Mouse (Mus musculus): ENCODE data around the gene Sfmbt1. TPM values are rescaled to one million over a fixed set of nuclear protein-coding genes. Genes with fewer than 3 reads are reported as not detected.
A peak's percentile ranks its signal among the peaks of the same experiment; 100 is the strongest.
"Not testable (repeated sequence)": the region's sequence is repeated elsewhere in the genome, so short reads cannot be mapped to it uniquely, and the experiment has no call there.

Sfmbt1 gene
- polyA plus RNA-seq, 1 experiment, result 9.7 TPM

DNA sequence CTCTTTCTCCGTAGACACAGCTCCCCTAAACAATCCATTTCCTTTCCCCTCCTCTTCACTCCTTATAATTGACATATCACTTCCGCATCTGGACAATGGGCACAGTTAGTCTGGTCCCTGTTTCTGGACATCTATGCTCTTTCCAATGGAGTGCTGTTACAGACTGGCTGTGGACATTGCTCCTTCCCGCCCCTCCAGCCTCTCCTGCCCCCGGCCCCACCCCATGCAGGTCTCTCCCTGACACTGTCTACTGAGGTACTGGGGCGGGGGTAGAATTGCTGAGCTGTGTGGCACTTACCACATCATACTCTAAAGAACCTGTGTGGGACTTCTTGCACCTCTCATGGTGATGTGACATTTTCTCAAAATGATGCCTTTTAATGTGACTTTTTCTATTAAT lies 11.6 kb upstream of the Sfmbt1 start:
- DNase-seq, result no peak
- TF ChIP-seq CTCF (IDR thresholded peaks at IDR 0.05; ENCODE audit: borderline replicate concordance, insufficient read depth, low read depth, low read length) (no peak), POLR2A (IDR thresholded peaks at IDR 0.05; ENCODE audit: borderline replicate concordance, insufficient read depth, low read length) (no peak)
- H3K4me3 ChIP-seq (replicated peaks; ENCODE audit: insufficient read depth, low read depth, low read length), result no peak overlapping the region
- WGBS, result 84% methylated on average over 5 of the region's 5 CpGs
- no peaks in the 10 kb centered on the region for H3K4me1 ChIP-seq (ENCODE audit: control insufficient read depth, insufficient read depth, low read length)
- no peaks in the 10 kb centered on the region for H3K27me3 ChIP-seq (ENCODE audit: control insufficient read depth, insufficient read depth, low read length)
- no peak overlapping the region for H3K27ac ChIP-seq (ENCODE audit: insufficient read depth, low read length)

- 87% methylated on average over 8 of the region's 8 CpGs for WGBS
- Histone ChIP-seq H3K4me3 (replicated peaks; ENCODE audit: insufficient read depth, low read depth, low read length) (no peak overlapping the region), H3K27me3 (ENCODE audit: control insufficient read depth, insufficient read depth, low read length) (no peaks in the 10 kb centered on the region), H3K4me1 (ENCODE audit: control insufficient read depth, insufficient read depth, low read length) (no peaks in the 10 kb centered on the region), H3K27ac (ENCODE audit: insufficient read depth, low read length) (no peak overlapping the region)
- no peak for DNase-seq
- TF ChIP-seq CTCF (IDR thresholded peaks at IDR 0.05; ENCODE audit: borderline replicate concordance, insufficient read depth, low read depth, low read length) (no peak), POLR2A (IDR thresholded peaks at IDR 0.05; ENCODE audit: borderline replicate concordance, insufficient read depth, low read length) (no peak)
These were observed 10.4 kb upstream of the Sfmbt1 start for GRCm38 (mm10) chr14:30704098-30704855.

GRCm38 (mm10) chr14:30711892-30712291 lies 2.8 kb upstream of the Sfmbt1 start:
- no peak for DNase-seq
- TF ChIP-seq POLR2A (IDR thresholded peaks at IDR 0.05; ENCODE audit: borderline replicate concordance, insufficient read depth, low read length), result no peak
- no peak for TF ChIP-seq CTCF (IDR thresholded peaks at IDR 0.05; ENCODE audit: borderline replicate concordance, insufficient read depth, low read depth, low read length)
- H3K4me3 ChIP-seq (replicated peaks; ENCODE audit: insufficient read depth, low read depth, low read length), result no peak overlapping the region
- H3K27me3 ChIP-seq (ENCODE audit: control insufficient read depth, insufficient read depth, low read length), result no peaks in the 10 kb centered on the region
- H3K4me1 ChIP-seq (ENCODE audit: control insufficient read depth, insufficient read depth, low read length), result no peaks in the 10 kb centered on the region
- no peak overlapping the region for H3K27ac ChIP-seq (ENCODE audit: insufficient read depth, low read length)
- 95% methylated on average over 2 of the region's 2 CpGs for WGBS

- Histone ChIP-seq H3K27me3 (ENCODE audit: control insufficient read depth, insufficient read depth, low read length) (no peaks in the 10 kb centered on the region), H3K4me3 (replicated peaks; ENCODE audit: insufficient read depth, low read depth, low read length) (no peak overlapping the region), H3K4me1 (ENCODE audit: control insufficient read depth, insufficient read depth, low read length) (no peaks in the 10 kb centered on the region; the same call in 1 of the 2 replicates), H3K27ac (ENCODE audit: insufficient read depth, low read length) (no peak overlapping the region)
- no peak for TF ChIP-seq CTCF (IDR thresholded peaks at IDR 0.05; ENCODE audit: borderline replicate concordance, insufficient read depth, low read depth, low read length)
- TF ChIP-seq POLR2A (IDR thresholded peaks at IDR 0.05; ENCODE audit: borderline replicate concordance, insufficient read depth, low read length), result no peak
- no peak for DNase-seq
- WGBS, result 85% methylated on average over 1 of the region's 1 CpGs
These were observed 880 bp upstream of the Sfmbt1 start for GRCm38 (mm10) chr14:30713769-30714168.

DNA sequence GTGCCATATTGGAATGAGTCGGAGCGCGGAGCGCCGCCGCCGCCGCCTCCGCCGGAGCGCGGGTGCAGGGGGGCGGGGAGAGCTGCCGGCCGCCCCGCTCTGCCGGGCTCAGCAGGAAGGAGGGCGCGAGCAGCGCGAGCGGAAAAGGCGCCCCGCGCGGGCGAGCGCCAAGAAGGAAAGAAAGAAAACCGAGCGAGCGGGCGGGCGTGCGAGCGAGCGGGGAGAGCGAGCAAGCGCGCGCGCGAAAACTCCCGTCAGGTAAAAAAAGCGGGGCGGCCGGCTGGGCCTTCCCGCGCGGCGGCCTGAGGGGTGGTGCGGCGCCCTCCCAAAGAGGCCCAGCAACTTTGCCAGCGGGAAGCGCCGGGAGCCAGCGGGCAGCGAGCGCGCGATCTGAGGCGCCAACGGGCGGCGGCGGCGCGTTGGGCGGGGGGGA lies 985 bp downstream of the Sfmbt1 start:
- Histone ChIP-seq H3K4me1 (ENCODE audit: control insufficient read depth, insufficient read depth, low read length) (no peaks in the 10 kb centered on the region; the same call in 1 of the 2 replicates), H3K4me3 (replicated peaks; ENCODE audit: insufficient read depth, low read depth, low read length) (peak overlapping the region; percentile 65), H3K27ac (ENCODE audit: insufficient read depth, low read length) (peak overlapping the region; percentile 78), H3K27me3 (ENCODE audit: control insufficient read depth, insufficient read depth, low read length) (no peaks in the 10 kb centered on the region)
- WGBS, result 2% methylated on average over 62 of the region's 68 CpGs
- DNase-seq, result peak; percentile 85 to 86
- TF ChIP-seq CTCF (IDR thresholded peaks at IDR 0.05; ENCODE audit: borderline replicate concordance, insufficient read depth, low read depth, low read length) (no peak), POLR2A (IDR thresholded peaks at IDR 0.05; ENCODE audit: borderline replicate concordance, insufficient read depth, low read length) (0 out of 2 replicates have a peak, but pooled peaks have one; percentile 34)

GRCm38 (mm10) chr14:30716051-30716952 lies 1.7 kb downstream of the Sfmbt1 start:
- under 1% methylated on average over 79 of the region's 106 CpGs for WGBS
- no peaks in the 10 kb centered on the region; the same call in 1 of the 2 replicates for H3K4me1 ChIP-seq (ENCODE audit: control insufficient read depth, insufficient read depth, low read length)
- peak overlapping the region; percentile 56; the same call in 1 of the 2 replicates for H3K27ac ChIP-seq (ENCODE audit: insufficient read depth, low read length)
- H3K4me3 ChIP-seq (replicated peaks; ENCODE audit: insufficient read depth, low read depth, low read length), result peak overlapping the region; percentile 65
- DNase-seq, result peak; percentile 70 to 82
- no peaks in the 10 kb centered on the region for H3K27me3 ChIP-seq (ENCODE audit: control insufficient read depth, insufficient read depth, low read length)
- TF ChIP-seq POLR2A (IDR thresholded peaks at IDR 0.05; ENCODE audit: borderline replicate concordance, insufficient read depth, low read length), result 0 out of 2 replicates have a peak, but pooled peaks have one; percentile 6
- TF ChIP-seq CTCF (IDR thresholded peaks at IDR 0.05; ENCODE audit: borderline replicate concordance, insufficient read depth, low read depth, low read length), result no peak

GRCm38 (mm10) chr14:30716953-30717285 lies 2.3 kb downstream of the Sfmbt1 start:
- 4% methylated on average over 7 of the region's 7 CpGs for WGBS
- H3K27me3 ChIP-seq (ENCODE audit: control insufficient read depth, insufficient read depth, low read length), result no peaks in the 10 kb centered on the region
- no peaks in the 10 kb centered on the region; the same call in 1 of the 2 replicates for H3K4me1 ChIP-seq (ENCODE audit: control insufficient read depth, insufficient read depth, low read length)
- DNase-seq, result no peak
- no peak for TF ChIP-seq CTCF (IDR thresholded peaks at IDR 0.05; ENCODE audit: borderline replicate concordance, insufficient read depth, low read depth, low read length)
- TF ChIP-seq POLR2A (IDR thresholded peaks at IDR 0.05; ENCODE audit: borderline replicate concordance, insufficient read depth, low read length), result no peak
- peak overlapping the region; percentile 65 for H3K4me3 ChIP-seq (replicated peaks; ENCODE audit: insufficient read depth, low read depth, low read length)
- no peak overlapping the region for H3K27ac ChIP-seq (ENCODE audit: insufficient read depth, low read length)

GRCm38 (mm10) chr14:30718696-30719095 lies 4.0 kb downstream of the Sfmbt1 start:
- not testable (repeated sequence) for DNase-seq; H3K4me3 ChIP-seq (replicated peaks; ENCODE audit: insufficient read depth, low read depth, low read length); H3K27ac ChIP-seq (ENCODE audit: insufficient read depth, low read length); H3K4me1 ChIP-seq (ENCODE audit: control insufficient read depth, insufficient read depth, low read length); H3K27me3 ChIP-seq (ENCODE audit: control insufficient read depth, insufficient read depth, low read length)
- 94% methylated on average over 1 of the region's 1 CpGs for WGBS

Data from cerebellum, adult 2 months (tissue).